Mouse (Mus musculus) C2C12 (cell line): ENCODE results near the gene Nrsn1. TPM values are rescaled to one million over a fixed set of nuclear protein-coding genes. Genes with fewer than 3 reads are reported as not detected.

ENCODE experiments used
- H3K27me3 ChIP-seq: one replicate; pipeline ENCODE4 v1.6.1; 2011; ENCODE audit not compliant: control insufficient read depth, insufficient read depth, insufficient read length
- H3K36me3 ChIP-seq: one replicate; pipeline ENCODE4 v1.6.1; 2011; ENCODE audit not compliant: control insufficient read depth, insufficient read depth
- H3K4me3 ChIP-seq: one replicate; pipeline ENCODE4 v1.5.1; 2011; ENCODE audit warnings: mild to moderate bottlenecking, control low read depth; ENCODE audit not compliant: poor library complexity, insufficient read depth, severe bottlenecking
- H3K79me2 ChIP-seq: one replicate; pipeline ENCODE4 v1.6.1; 2011; ENCODE audit not compliant: control insufficient read depth, insufficient read depth
- H3K79me3 ChIP-seq: one replicate; pipeline ENCODE4 v1.6.1; 2011; ENCODE audit warnings: low read depth, control low read depth
- H3ac ChIP-seq: one replicate; pipeline ENCODE3; 2011; ENCODE audit warnings: low read depth; ENCODE audit not compliant: control insufficient read depth, insufficient read length
- CEBPB ChIP-seq: IDR thresholded peaks from one replicate; pipeline ENCODE4 v1.6.1; 2011; ENCODE audit warnings: low read depth, mild to moderate bottlenecking, control low read depth, moderate library complexity
- CTCF ChIP-seq: IDR thresholded peaks from one replicate; pipeline ENCODE4 v1.5.1; 2011; ENCODE audit not compliant: control insufficient read depth, insufficient read depth, insufficient read length
- FOSL1 ChIP-seq: IDR thresholded peaks from one replicate; pipeline ENCODE4 v1.8.0; 2011; ENCODE audit warnings: mild to moderate bottlenecking, low read length; ENCODE audit not compliant: poor library complexity, insufficient read depth, severe bottlenecking
- MAX ChIP-seq: IDR thresholded peaks from one replicate; pipeline ENCODE4 v1.6.1; 2011; ENCODE audit warnings: mild to moderate bottlenecking, control low read depth
- MYOD1 ChIP-seq: IDR thresholded peaks from one replicate; pipeline ENCODE4 v1.6.1; 2011; ENCODE audit warnings: low read depth; ENCODE audit not compliant: control insufficient read depth, insufficient read length
- MYOG ChIP-seq: IDR thresholded peaks from one replicate; pipeline ENCODE4 v1.6.1; 2011; ENCODE audit not compliant: control insufficient read depth, insufficient read length; ENCODE audit errors: extremely low read depth
- USF1 ChIP-seq: IDR thresholded peaks from one replicate; pipeline ENCODE4 v1.6.1; 2011; ENCODE audit warnings: low read depth, mild to moderate bottlenecking, control low read depth, moderate library complexity
- polyA plus RNA-seq: library from polyadenylated mRNA; unstranded; fragments of >200 nt; fragmentation: generic; extraction: Trizol; gene quantifications from one replicate; pipeline ENCODE4 v1.2.1, GENCODE M21; 2012; ENCODE audit warnings: missing spikeins

The Nrsn1 gene
- polyA plus RNA-seq, 1 experiment, result not detected

DNA sequence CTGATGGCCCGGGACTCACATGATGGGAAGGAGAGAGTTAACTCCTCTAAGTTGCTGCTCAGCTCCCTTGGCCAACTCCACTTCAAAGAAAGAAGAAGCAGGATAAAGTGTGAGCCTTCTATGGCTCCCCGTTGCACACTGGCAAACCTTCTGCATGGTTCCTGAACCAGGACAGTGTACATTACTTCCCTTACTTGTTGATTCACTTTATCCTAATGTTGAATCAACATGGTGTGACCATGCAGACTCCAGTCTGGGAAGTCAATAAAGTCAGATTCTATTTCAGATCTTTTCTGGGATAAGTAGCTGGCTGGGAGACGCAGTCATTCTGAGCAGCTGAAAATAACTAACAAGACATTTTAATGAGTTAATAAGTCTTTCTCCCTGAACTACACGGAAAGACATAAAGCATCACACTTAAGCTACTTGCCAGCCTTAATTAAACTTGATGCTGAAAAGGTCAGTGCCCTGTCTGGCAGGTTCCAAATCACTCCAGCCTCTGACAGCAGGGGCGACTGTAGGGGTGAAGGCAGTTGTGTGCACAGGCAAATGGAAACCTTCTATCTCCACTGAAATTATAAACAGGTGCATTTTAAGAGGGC is 50.0 kb downstream of the Nrsn1 start:
- TF ChIP-seq USF1, result no peak
- no peak for TF ChIP-seq MYOG
- TF ChIP-seq MYOD1, result no peak
- TF ChIP-seq FOSL1, result no peak
- TF ChIP-seq CEBPB, result no peak
- TF ChIP-seq CTCF, result no peak
- TF ChIP-seq MAX, result no peak

DNA sequence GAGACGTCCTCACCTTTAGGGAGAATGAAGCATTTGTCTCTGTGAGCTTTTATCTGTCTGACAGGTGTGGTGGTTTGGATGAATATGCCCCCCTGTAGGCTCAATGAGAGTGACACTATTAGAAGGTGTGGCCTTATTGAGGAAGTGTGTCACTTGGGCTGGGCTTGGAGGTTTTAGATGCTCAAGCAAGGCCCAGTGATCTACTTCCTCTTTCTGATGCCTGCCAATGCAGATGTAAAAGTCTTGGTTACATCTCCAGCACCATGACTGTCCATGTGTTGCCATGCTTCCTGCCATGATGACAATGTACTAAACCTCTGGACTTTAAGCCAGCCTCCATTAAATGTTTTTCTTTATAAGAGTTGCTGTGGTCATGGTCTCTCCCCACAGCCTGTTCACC is 51.9 kb downstream of the Nrsn1 start:
- H3K79me3 ChIP-seq, result no peaks in the 10 kb centered on the region
- no peak overlapping the region for H3K4me3 ChIP-seq
- H3K27me3 ChIP-seq, result no peaks in the 10 kb centered on the region
- no peaks in the 10 kb centered on the region for H3K36me3 ChIP-seq
- TF ChIP-seq CTCF (no peak), CEBPB (no peak), FOSL1 (no peak), MYOG (no peak), USF1 (no peak), MAX (no peak), MYOD1 (no peak)
- no peak overlapping the region for H3ac ChIP-seq
- no peaks in the 10 kb centered on the region for H3K79me2 ChIP-seq

More for the DNA sequence above, 50.0 kb downstream of the Nrsn1 start:
- Histone ChIP-seq H3K79me3 (no peaks in the 10 kb centered on the region), H3ac (no peak overlapping the region), H3K27me3 (no peaks in the 10 kb centered on the region), H3K79me2 (no peaks in the 10 kb centered on the region), H3K36me3 (no peaks in the 10 kb centered on the region), H3K4me3 (no peak overlapping the region)

DNA sequence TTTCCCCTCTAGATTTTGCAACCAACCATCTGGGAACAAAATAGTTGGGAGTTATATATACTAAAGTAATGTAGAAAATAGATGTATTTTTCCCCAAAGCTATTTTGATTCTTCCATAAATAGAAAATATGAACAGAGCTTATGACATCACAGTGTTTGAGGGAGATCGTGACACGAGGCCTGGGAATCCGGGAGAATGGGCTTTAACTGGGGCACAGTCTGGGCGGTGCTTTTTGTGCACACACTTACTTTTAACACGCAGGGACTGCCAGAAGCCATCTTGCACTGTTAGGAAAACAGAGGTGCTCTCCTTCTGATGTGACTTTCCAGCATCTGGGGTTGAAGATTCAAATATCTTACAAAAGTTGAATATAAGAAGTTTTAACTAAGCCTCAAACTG is 63.4 kb downstream of the Nrsn1 start:
- Histone ChIP-seq H3ac (no peak overlapping the region), H3K79me3 (no peaks in the 10 kb centered on the region), H3K79me2 (no peaks in the 10 kb centered on the region), H3K27me3 (no peaks in the 10 kb centered on the region), H3K36me3 (no peaks in the 10 kb centered on the region), H3K4me3 (no peak overlapping the region)
- TF ChIP-seq MYOG (no peak), CTCF (no peak), MAX (no peak), CEBPB (no peak), FOSL1 (no peak), MYOD1 (no peak), USF1 (no peak)

Other genes starting within 250 kb of the Nrsn1 start
- not detected for gene Dcdc2a, start 214.5 kb downstream of the Nrsn1 start, polyA plus RNA-seq